Mouse (Mus musculus) liver, adult (tissue): ENCODE measurements around the gene Mttp.

ENCODE experiments used
- GATA4 ChIP-seq: IDR thresholded peaks from 2 replicates; pipeline ENCODE4 v1.6.1; 2014; ENCODE audit warnings: mild to moderate bottlenecking, low read length; ENCODE audit not compliant: insufficient replicate concordance

Gene Mttp

GRCm38 (mm10) chr3:138114106-138114505, 30.7 kb downstream of the Mttp start:
- TF ChIP-seq GATA4: no peak

- TF ChIP-seq GATA4: no peak
Measured at GRCm38 (mm10) chr3:138110910-138111782, 33.6 kb downstream of the Mttp start.

GRCm38 (mm10) chr3:138106887-138107286, 37.9 kb downstream of the Mttp start:
- TF ChIP-seq GATA4: no peak

GRCm38 (mm10) chr3:138105056-138105455, 39.7 kb downstream of the Mttp start:
- no peak for TF ChIP-seq GATA4

- no peak for TF ChIP-seq GATA4
Measured at GRCm38 (mm10) chr3:138103690-138104089, 41.1 kb downstream of the Mttp start.

- TF ChIP-seq GATA4: no peak
Measured at GRCm38 (mm10) chr3:138101936-138102335, 42.8 kb downstream of the Mttp start.

GRCm38 (mm10) chr3:138097718-138098117, 47.0 kb downstream of the Mttp start:
- no peak for TF ChIP-seq GATA4

GRCm38 (mm10) chr3:138096263-138097028, 48.3 kb downstream of the Mttp start:
- TF ChIP-seq GATA4: no peak

GRCm38 (mm10) chr3:138095718-138096117, 49.0 kb downstream of the Mttp start:
- TF ChIP-seq GATA4: no peak

GRCm38 (mm10) chr3:138095301-138095700, 49.5 kb downstream of the Mttp start:
- no peak for TF ChIP-seq GATA4

- TF ChIP-seq GATA4: no peak
Measured at GRCm38 (mm10) chr3:138083896-138084295, 60.9 kb downstream of the Mttp start.

- no peak for TF ChIP-seq GATA4
Measured at GRCm38 (mm10) chr3:138083073-138083637, 61.6 kb downstream of the Mttp start.

- TF ChIP-seq GATA4: no peak
Measured at GRCm38 (mm10) chr3:138078701-138079100, 66.1 kb downstream of the Mttp start.

- no peak for TF ChIP-seq GATA4
Measured at GRCm38 (mm10) chr3:138077476-138078340, 67.1 kb downstream of the Mttp start.

- no peak for TF ChIP-seq GATA4
Measured at GRCm38 (mm10) chr3:138075209-138075608, 69.6 kb downstream of the Mttp start.

GRCm38 (mm10) chr3:138074214-138074613, 70.6 kb downstream of the Mttp start:
- TF ChIP-seq GATA4: no peak
